Mouse (Mus musculus): ENCODE data around the gene Smpdl3b.
"Not testable (repeated sequence)": the region's sequence is repeated elsewhere in the genome, so short reads cannot be mapped to it uniquely, and the experiment has no call there.

DNA sequence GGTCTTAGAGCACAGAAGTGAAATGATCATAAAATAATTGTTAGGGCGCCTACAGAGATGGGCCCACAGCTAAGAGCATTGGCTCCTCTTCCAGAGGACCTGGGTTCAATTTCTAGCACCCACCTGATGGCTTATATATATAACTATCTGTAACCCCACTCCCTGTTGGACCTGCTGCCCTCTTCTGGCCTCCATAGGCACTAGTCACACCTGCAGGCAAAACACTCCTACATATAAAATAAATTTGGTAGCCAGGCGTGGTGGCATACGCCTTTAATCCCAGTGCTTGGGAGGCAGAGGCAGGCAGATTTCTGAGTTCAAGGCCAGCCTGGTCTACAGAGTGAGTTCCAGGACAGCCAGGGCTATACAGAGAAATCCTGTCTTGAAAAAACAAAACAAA lies 6.1 kb upstream of the Smpdl3b start:
- not testable (repeated sequence) for TF ChIP-seq CTCF (IDR thresholded peaks at IDR 0.05; ENCODE audit: low read depth, low read length); POLR2A (IDR thresholded peaks at IDR 0.05; ENCODE audit: extremely low read depth, insufficient read depth, low read length)
